Mouse (Mus musculus): ENCODE results near the gene Cog3. TPM values are rescaled to one million over a fixed set of nuclear protein-coding genes. Genes with fewer than 3 reads are reported as not detected.

Gene Cog3
- total RNA-seq, 2 experiments from 2014 or later: 13.4 to 14.9 TPM

- peak; percentile 43 to 62 for DNase-seq
Measured at GRCm38 (mm10) chr14:75761028-75761805, 6.9 kb upstream of the Cog3 start.

- no peak for DNase-seq
Measured at GRCm38 (mm10) chr14:75758401-75758800, 4.1 kb upstream of the Cog3 start.

DNA sequence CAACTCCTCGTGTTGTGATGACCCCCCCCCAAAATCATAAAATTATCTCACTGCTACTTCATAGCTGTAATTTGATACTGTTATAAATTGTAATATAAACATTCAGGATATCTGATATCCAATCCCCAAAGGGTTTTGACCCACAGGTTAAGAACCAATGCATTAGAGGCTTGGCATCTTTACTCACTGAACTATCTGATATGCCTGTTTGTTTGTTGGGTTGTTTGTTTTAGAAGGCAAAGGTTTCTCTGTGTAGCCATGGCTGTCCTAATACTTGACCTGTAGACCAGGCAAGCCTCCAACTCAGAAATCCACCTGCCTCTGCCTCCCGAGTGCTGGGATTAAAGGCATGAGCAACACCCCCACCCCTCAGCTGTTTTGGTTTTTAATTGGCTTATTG lies 3.5 kb upstream of the Cog3 start:
- DNase-seq: no peak

- DNase-seq: no peak
Measured at GRCm38 (mm10) chr14:75756971-75757370, 2.7 kb upstream of the Cog3 start.

GRCm38 (mm10) chr14:75753206-75753605 lies 1.1 kb downstream of the Cog3 start:
- DNase-seq: no peak

DNA sequence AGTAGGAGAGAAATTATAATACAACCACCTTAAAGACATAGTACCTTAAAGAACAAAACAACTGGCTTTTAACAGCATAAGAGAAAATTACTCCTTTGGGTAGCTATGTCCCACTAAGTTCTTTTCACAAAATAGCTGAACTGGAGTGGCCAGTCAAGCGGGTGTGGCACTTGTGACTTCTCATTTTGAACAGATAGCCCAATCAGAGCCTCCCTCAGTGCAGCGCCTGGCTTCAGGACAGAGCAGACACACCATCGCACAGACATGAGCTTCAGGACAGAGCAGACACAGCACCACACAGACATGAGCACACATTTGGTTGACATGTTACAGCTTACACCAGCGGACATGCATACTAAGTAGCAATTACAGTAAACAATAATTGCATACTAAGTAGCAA lies 3.3 kb downstream of the Cog3 start:
- DNase-seq: no peak

DNA sequence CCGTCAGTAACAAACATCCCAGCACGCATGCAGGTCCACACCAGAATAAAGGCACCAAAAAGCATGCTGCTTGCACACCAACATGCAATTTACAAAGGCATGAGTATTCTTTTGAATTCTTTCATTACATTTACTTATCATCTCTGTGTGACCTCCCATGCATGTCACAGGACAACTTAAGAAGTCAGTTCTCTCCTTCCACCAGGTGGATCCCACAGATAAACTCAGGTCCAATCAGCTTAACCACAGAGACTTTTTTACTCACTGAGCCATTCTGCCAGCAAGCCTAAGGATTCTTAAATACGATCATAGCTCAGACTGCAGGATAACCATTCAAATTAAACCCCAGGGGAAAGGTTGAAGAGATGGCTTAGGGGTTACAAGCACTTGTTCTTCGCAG lies 5.2 kb downstream of the Cog3 start:
- no peak for DNase-seq

DNA sequence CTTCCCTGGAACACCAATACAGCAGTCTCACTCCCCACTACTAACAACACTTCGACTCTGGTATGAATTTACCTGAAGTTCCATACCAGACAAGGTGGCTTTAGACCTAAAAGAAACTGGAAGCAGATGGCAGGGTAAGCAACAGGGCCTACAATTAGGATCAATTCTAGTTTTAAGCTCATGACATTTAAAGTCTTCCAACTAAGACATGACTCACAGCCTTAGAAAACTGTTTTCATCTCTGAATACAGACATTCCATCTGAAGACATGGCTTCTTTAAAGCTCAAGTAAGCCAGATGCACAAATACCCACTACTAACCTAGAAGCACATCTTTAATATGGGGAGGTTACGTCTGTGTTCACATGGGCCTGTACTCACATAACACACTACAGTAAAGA lies 6.4 kb downstream of the Cog3 start:
- DNase-seq: no peak

DNA sequence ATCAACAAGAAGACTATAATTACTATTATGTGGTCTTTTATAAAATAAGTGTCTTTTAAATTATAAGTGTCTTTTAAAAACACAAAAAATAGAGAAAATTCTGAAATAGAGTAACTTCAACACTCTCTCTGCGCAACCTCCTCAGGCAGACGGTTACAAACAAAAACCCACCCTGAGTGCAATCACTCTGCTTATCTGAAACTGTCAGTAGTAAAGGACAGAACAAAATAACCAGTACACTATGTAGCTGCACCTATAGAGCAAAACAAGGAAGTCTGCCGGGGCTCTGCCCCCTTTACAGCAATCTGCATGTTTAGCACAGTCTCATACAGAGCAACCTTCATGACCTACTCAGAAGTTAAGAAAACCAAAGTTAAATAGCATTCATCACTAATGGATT lies 12.4 kb downstream of the Cog3 start:
- DNase-seq: no peak

DNA sequence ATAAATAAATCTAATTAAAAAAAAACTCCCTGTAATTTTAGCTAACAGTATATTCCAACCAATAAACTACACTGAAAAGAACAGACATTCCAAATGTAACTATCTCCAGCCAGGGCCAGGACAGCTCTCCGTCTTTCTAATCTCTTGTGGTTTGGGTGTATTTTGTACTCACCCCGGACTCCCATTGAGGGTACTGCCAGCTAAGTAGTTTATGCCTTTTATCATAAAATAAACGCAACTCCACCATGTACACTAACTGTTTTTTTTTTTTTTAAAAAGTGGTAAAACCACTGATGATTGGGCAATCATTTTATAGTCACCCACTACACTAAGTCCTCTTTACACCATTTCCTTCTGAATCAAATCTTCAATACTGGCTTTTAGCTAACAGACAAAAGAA lies 18.7 kb downstream of the Cog3 start:
- no peak for DNase-seq

DNA sequence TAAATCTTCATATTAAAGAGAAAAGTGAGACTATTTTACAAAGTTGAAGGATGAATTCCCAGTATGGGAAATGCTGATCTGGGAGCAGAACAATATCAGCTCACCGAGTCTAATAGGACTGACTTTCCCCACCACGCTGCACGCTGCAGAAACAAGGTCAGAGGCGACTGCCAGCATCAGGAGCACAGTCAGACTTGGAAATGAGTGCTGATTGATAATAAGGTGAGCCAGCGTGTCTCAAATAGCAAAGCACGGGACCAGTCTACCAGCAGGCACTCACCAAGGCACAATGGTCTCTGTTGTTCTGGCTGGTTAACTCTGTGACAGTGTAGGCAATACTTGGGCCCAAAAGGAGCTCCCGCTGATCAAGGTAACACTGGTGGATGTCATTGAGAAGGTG lies 21.7 kb downstream of the Cog3 start:
- peak; percentile 15 to 46 for DNase-seq

GRCm38 (mm10) chr14:75731361-75731760 lies 23.0 kb downstream of the Cog3 start:
- no peak for DNase-seq

DNA sequence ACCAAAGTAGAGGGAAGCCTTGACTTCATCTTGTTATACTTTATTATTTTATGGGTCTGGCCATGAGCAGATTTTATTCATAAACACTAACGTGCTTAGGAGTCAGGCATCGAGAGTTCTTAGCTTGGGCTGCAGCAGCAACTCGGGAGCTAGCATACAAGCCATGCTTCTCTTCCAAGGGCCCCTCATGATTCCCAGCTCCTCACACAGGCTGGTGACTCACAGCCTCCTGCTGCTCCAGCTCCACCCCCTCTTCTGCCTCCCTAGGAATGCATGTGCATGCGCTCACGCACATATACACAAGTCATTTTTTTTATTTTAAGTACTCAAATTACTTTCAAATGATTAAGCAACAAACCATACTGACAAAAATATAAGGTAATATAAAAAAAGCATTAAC lies 26.2 kb downstream of the Cog3 start:
- DNase-seq: no peak

DNA sequence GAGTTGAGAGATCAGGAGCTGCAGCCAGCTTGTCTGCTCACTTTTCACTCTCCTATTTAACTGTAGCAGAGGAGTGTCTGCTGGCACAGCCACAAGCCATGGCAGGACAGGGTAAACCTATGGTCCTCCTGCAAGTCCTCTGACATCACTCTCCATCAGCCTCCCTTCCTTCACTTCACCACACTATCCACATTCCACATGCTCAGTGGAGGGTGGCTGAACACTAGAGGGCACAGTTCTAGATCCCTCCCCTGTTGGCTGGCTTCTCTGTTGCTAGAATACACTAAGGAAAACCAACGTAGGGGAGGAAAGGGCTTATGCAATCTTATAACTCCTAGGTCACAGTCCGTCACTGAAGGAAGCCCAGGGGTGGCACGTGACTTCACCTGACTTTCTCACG lies 27.3 kb downstream of the Cog3 start:
- DNase-seq: peak in 1 of 2 experiments; percentile 13

DNA sequence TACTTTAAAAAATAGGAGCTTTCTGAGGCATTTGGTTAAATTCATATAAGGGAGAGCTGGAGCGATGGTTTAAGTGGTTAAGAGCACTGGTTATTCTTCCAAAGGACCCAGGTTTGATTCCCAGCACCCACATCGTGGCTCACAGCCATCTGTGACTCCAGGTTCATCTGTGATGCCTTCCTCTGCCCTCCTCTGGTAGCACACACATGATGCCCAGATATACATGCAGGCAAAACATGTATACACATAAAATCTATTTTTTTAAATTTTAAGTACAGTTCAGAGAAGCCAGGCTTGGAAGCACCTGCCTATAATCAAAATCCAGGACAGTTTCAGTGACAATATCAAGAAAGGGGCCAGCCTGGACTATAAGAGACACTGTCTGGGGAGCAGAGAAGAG lies 31.5 kb downstream of the Cog3 start:
- DNase-seq: no peak

DNA sequence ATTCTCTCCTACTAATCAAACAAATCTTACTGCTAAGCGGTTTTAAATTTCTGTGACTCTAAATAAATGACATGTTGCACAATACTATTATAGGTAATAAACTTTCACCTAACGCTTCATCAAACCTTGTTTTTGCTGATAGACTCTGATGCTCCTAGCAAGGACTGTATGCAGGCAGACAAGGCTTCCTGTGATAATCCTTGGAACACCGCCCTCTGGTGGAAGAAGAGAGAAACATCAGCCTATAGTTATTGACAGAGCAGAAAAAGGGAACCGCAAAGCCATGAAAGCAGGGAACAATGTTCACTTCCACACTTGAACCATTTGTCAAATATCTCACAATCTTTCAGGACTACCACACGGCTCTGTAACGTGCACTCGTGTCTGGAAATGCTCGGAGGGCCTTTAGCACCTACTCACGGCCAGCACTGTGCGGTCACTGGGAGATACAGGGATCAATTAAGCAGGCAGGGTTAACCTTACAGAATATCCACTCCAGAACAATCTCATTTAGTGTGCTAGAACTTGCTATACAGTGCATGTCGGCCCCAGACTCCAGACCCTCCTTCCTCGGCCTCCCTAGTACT lies 32.2 kb downstream of the Cog3 start:
- DNase-seq: peak; percentile 41 to 71

- DNase-seq: peak; percentile 40 to 73
Measured at GRCm38 (mm10) chr14:75720121-75720520, 34.2 kb downstream of the Cog3 start.

DNA sequence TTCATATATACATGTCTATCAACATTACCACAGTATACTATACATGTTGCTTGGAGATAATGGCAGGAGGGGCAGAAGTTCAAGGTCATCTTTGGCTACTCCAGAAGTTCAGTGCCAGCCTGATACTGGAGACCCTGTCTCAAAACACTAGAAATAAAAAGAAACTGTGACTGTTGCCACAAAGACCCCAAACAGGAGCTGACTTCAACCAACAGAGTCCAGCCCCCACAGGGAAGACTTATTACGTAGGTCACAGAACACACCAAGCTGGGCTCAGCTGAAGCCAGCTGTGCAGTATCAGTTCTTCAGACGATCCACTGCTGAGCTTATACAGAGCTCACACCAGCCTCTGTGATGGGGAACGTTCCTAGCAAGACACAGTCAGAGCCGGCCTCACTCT lies 37.9 kb downstream of the Cog3 start:
- DNase-seq: no peak

DNA sequence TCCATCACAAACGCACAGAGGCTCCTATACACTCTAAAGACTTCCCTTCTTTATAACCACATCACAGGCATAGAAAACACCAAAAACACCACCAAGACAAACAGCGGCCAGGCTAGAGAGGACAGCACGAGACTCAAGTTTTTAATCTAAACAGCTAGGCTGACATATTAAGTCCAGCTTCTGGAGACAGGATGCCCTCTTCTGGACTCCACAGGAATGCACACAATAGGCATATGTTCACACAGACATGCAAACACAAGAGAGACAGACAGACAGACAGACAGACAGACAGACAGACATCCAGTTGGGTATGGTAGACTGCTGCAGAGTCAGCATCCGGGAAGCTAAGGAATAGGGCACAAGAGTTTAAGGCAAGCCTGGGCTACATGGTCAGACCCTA lies 40.7 kb downstream of the Cog3 start:
- no peak for DNase-seq

DNA sequence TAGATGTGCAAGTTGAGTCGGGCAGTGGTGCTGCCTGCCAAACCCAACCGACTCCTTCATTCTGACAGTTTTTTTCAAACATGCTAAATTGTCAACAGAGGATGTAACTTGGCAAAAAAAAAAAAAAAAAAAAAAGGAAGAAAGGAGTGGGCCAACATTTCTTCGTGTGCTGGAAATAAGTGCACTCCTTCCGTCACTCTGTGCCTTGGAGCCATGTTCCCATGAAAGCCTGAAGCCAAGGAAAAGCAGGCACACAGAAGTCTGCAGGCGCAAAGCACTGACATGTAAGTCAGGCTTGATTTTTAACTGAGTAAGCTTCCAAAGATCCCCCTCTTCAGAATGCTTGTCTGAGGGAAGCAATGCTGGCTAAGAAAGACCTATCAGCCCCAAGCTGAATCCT lies 41.6 kb downstream of the Cog3 start:
- DNase-seq: no peak

DNA sequence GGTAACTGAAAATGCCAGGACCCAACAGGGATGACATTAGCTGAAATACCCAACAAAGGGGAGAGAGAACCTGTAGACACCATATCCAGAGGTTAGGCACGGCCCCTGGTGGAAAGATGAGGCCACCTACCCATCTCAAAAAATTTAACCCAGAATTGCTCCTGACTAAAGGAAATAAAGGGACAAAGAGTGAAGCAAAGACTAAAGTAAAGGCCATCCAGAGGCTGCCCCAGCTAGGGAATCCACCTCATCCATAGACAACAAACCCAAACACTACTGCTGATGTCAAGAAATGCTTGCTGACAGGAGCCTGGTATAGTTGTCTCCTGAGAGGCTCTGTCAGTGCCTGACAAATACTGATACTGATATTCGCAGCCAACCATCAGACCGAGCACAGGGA lies 42.6 kb downstream of the Cog3 start:
- no peak for DNase-seq

- no peak for DNase-seq
Measured at GRCm38 (mm10) chr14:75708986-75709385, 45.3 kb downstream of the Cog3 start.

- DNase-seq: no peak
Measured at GRCm38 (mm10) chr14:75707771-75708170, 46.5 kb downstream of the Cog3 start.

- DNase-seq: peak in 1 of 2 experiments; percentile 9
Measured at GRCm38 (mm10) chr14:75706647-75707046, 47.7 kb downstream of the Cog3 start.

Measured in heart, adult 18-20 months (tissue).